Mouse (Mus musculus) spleen, postnatal 4 days (tissue): Measurements from ENCODE around the gene Tdp1.

ENCODE experiments used
- DNase-seq, 2 experiments: peaks; one replicate each; pipeline ENCODE4 v3.0.0; 2022; ENCODE audit warnings: low spot score in 2 of 2

Gene Tdp1

GRCm38 (mm10) chr12:100000381-100000780 is 116.1 kb downstream of the Tdp1 start:
- DNase-seq = no peak

- no peak for DNase-seq
Measured at GRCm38 (mm10) chr12:100001246-100001645, 116.9 kb downstream of the Tdp1 start.

GRCm38 (mm10) chr12:100001910-100002309 is 117.6 kb downstream of the Tdp1 start:
- no peak for DNase-seq

GRCm38 (mm10) chr12:100002914-100003587 is 118.7 kb downstream of the Tdp1 start:
- no peak for DNase-seq
